Mouse (Mus musculus) lung, adult 2 months (tissue): ENCODE results near the gene Mob3b. TPM values are rescaled to one million over a fixed set of nuclear protein-coding genes. Genes with fewer than 3 reads are reported as not detected.

Experiments
- DNase-seq: peaks from one replicate; pipeline ENCODE4 v3.0.0; 2022
- H3K4me1 ChIP-seq: fragments of 200-500 bp; 2 replicates; pipeline ENCODE4 v1.6.1; 2011; ENCODE audit warnings: low read length; ENCODE audit not compliant: control insufficient read depth, insufficient read depth
- H3K4me3 ChIP-seq: fragments of 200-500 bp; replicated peaks from 2 replicates; pipeline ENCODE3; 2011; ENCODE audit warnings: low read depth, mild to moderate bottlenecking, control low read depth, low read length; ENCODE audit errors: extremely low read depth
- CTCF ChIP-seq: fragments of 200-500 bp; IDR thresholded peaks from 2 replicates; pipeline ENCODE4 v1.5.1; 2011; ENCODE audit warnings: mild to moderate bottlenecking, low read length, control low read depth; ENCODE audit not compliant: insufficient read depth
- POLR2A ChIP-seq: fragments of 200-500 bp; IDR thresholded peaks from 2 replicates; pipeline ENCODE4 v1.6.1; 2011; ENCODE audit warnings: low read depth, mild to moderate bottlenecking, control low read depth, low read length, borderline replicate concordance; ENCODE audit errors: extremely low read depth
- WGBS: fragments of 180-500 bp; shearing (Covaris S2); methylation state at CpG from one replicate; pipeline ENCODE4 v1.1.7; 2018; 5-methylcytosine and 5-hydroxymethylcytosine counted together
- polyA plus RNA-seq: library from polyadenylated mRNA; depleted of rRNA; stranded (reverse); fragments of >200 nt; gene quantifications from 2 replicates; pipeline ENCODE4 v1.2.3, GENCODE M21; 2012

The Mob3b gene
- polyA plus RNA-seq, 1 experiment: 10.4 TPM

DNA sequence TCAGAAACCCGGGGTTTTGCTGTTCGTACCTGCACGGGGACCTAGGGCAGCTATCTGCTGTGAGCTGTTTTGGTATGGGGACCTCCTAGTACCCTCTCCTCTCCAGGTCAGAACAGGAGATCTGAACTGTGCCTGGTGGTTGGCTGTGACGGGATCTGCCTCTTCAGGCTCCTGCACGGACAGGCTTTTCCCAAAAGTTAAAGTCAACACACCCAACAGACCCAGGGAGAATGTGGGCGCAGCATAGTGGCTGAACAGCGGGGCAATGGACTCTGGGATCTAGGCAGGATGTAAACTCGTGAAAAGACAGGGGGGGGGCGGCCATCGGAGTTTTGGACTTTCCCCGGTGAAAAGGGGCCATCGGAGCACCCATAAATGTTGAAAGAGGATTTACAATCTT, 170.2 kb downstream of the Mob3b start:
- DNase-seq: no peak
- TF ChIP-seq CTCF (no peak), POLR2A (no peak)
- H3K4me1 ChIP-seq: no peaks in the 10 kb centered on the region
- H3K4me3 ChIP-seq: no peak overlapping the region
- 74% methylated on average over 12 of the region's 12 CpGs for WGBS

GRCm38 (mm10) chr4:34986647-34987046, 170.6 kb downstream of the Mob3b start:
- 39% methylated on average over 4 of the region's 4 CpGs for WGBS
- no peak for DNase-seq
- Histone ChIP-seq H3K4me1 (no peaks in the 10 kb centered on the region), H3K4me3 (no peak overlapping the region)
- TF ChIP-seq POLR2A: no peak
- no peak for TF ChIP-seq CTCF

DNA sequence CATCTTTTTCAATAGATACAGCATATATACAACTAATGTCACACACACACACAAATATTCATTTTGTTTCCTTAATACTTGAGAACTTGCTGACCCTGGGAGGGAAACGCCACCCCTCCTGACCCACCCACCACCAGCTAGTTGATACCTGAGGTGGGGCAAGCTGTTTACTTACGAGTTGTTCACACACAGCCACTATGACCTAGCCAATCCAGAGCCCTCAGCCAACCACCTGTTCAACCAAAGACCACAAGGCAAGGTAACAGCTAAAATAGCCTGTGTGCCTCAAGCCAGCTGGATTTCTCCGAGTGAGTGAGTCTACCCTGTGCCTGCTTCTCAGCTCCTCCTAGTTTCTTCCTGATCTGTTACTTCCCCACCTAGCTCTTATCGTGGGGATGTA, 172.9 kb downstream of the Mob3b start:
- no peaks in the 10 kb centered on the region; the same call in 1 of the 2 replicates for H3K4me1 ChIP-seq
- 75% methylated on average over 4 of the region's 4 CpGs for WGBS
- H3K4me3 ChIP-seq: no peak overlapping the region
- DNase-seq: no peak
- TF ChIP-seq CTCF (no peak), POLR2A (no peak)

DNA sequence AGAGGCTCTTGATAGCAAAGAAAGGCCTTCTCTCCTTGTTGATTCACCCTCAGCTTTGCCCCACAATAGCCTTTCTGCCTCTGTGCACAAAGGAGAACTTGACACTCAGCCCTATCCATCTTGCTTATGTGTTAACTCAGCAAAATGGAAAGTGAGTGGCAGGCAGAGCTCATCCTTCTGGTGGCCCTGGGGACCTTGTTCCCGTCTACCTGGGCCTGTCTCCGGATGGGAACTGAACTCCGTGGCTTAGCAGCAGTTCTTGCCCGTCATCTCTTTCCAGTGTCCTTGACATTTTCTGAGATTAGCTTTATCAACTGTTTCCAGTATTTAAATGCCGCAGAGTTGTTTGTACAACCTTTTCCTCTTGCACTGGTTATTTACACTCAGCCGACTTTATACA, 173.8 kb downstream of the Mob3b start:
- H3K4me3 ChIP-seq: no peak overlapping the region
- 38% methylated on average over 6 of the region's 6 CpGs for WGBS
- TF ChIP-seq POLR2A: no peak
- TF ChIP-seq CTCF: no peak

DNA sequence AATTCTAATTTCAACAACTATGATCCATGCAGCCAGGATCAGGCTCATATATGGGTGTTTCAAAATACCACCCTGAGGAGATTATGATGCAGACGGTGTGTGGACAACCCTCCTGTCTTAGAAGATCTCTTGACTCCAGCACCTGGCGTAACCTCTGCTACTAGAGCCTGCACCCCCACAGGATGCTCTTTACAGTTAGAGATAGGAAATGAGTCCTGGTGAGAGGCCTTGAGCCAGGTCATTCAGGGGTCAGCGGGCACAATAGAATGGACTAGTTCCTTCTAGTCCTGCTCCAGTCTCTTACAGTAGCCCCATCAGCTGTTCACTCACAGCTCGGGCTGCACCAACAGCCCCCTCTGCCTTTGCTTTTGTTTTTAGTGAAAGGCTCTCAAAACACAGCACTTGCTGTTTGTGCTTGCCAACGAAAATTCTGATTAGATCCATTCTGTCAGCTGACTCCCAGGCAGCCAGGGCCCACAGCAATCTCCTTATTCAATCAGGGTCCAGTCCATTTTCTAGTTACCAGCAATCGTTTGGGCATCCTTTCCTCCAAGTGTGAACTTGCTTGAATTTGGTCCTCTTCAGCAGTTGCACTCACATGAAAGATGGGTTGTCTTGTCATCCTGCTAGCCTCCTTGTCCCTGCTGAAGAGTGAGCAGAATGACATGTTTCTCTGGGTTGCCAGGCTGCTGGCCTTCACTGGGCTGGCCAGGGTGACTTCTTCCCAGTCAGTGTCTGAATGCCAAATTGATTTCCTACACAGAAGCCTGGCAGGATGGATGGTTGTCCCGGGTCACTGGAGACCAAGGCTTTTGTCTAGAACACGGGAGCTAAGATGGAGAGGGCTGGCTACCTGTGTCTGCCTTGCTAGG, 175.7 kb downstream of the Mob3b start:
- no peak for DNase-seq
- Histone ChIP-seq H3K4me3 (no peak overlapping the region), H3K4me1 (peaks cover 2% of the 10 kb centered on the region; the same call in 1 of the 2 replicates)
- WGBS: 65% methylated on average over 8 of the region's 8 CpGs
- TF ChIP-seq POLR2A (no peak), CTCF (no peak)

More for the DNA sequence above, 173.8 kb downstream of the Mob3b start:
- no peak for DNase-seq
- H3K4me1 ChIP-seq: no peaks in the 10 kb centered on the region; the same call in 1 of the 2 replicates

GRCm38 (mm10) chr4:34980461-34981039, 176.7 kb downstream of the Mob3b start:
- Histone ChIP-seq H3K4me1 (peaks cover 4% of the 10 kb centered on the region), H3K4me3 (no peak overlapping the region)
- 75% methylated on average over 8 of the region's 8 CpGs for WGBS
- TF ChIP-seq POLR2A (no peak), CTCF (no peak)
- DNase-seq: no peak

GRCm38 (mm10) chr4:34976916-34977702, 180.2 kb downstream of the Mob3b start:
- Histone ChIP-seq H3K4me3 (no peak overlapping the region), H3K4me1 (peaks cover 4% of the 10 kb centered on the region)
- TF ChIP-seq CTCF (no peak), POLR2A (no peak)
- WGBS: 76% methylated on average over 4 of the region's 4 CpGs
- DNase-seq: no peak

- TF ChIP-seq CTCF: no peak
- no peak for TF ChIP-seq POLR2A
- no peak for DNase-seq
- H3K4me3 ChIP-seq: no peak overlapping the region
- H3K4me1 ChIP-seq: peaks cover 4% of the 10 kb centered on the region
- WGBS: 51% methylated on average over 13 of the region's 13 CpGs
Measured at GRCm38 (mm10) chr4:34976331-34976778, 180.9 kb downstream of the Mob3b start.

DNA sequence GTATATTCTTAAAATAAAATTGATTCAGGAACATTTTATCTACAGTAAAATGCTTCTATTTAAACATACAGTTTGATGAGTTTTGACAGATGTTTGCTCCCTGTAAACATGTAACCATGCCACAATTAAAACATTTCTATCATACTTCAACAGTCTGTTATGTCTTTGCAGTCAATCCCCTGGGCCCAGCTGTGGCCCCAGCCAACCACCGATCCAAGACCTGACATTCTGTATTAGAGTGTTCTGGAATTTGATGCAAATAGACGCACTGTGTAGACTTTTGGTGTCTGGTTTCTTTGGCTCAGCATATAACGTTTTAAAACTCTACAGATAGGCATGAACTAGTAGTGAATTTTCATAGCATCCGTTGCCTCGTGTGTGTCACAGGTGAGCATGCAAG, 182.5 kb downstream of the Mob3b start:
- Histone ChIP-seq H3K4me1 (peaks cover 4% of the 10 kb centered on the region), H3K4me3 (no peak overlapping the region)
- 80% methylated on average over 5 of the region's 5 CpGs for WGBS
- DNase-seq: no peak
- TF ChIP-seq CTCF: no peak
